Mouse (Mus musculus): ENCODE measurements at regions not wholly inside any gene's neighbourhood (a gene's known extent, or its start where the extent isn't known, plus 50 kb on each side); places are given as distances from the start of the nearest gene placed in this dataset.

DNA sequence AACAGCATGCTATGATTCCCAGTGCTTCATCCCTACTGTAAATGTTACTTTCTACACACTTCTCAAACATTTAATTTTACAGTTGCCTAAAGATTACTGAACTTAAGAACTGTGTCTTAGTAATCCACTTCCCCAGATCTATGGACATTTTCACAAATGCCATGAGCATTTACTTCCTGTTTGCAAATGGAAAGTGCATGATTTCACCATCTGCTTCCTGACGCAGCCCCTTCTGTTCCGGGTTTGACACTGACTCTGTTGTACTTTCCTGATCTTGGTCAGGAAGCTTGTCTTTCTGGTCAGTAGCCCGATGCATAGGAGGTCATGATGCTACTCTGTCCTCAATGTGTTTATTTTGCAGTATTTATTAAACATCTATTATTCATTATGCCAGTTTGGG is 493.5 kb downstream of the Htr1b start:
- DNase-seq, result no peak

- DNase-seq, result peak; percentile 0
These were observed 497.3 kb downstream of the Htr1b start for GRCm38 (mm10) chr9:81136366-81136765.

GRCm38 (mm10) chr9:81113044-81113443 is 520.6 kb downstream of the Htr1b start:
- DNase-seq, result no peak

GRCm38 (mm10) chr9:81073248-81073647 is 560.4 kb downstream of the Htr1b start:
- DNase-seq, result no peak

DNA sequence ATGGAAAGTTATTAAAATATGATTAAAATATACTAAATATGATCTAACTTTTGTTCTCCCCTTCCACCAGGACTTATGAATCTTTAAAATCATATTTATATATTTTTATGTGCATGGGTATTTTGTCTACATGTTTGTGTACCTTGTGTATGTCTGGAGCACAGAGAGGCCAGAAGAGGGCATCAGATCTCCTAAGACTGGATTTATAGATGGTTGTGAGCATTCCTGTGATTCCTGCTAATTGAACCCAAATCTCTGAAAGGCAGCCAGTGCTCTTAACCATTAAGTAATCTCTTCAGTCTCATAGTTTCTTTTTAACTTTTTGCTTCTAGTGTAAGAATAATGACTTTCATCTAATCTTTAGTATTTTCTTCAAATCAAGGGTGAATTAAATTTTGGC is 577.2 kb upstream of the Impg1 start:
- no peak for DNase-seq

DNA sequence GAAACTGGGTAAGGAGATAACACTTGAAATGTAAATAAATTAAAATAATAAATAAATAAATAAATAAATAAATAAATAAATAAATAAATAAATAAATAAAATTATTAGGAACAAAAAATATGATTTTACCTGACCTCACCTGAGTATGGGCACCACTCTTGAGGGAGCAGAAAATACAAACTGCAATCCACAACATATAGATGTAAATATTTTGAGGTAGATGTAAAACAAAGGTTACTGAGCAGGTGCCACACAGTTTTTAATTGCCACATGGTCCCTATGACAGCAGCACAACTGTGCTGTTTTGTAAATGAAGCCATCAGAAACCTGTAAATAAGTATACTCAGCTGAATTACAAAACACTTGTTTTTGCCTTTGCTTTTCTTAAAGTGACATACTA is 576.7 kb upstream of the Impg1 start:
- no peak for DNase-seq

Data from lung, postnatal 36 days (tissue).